Mouse (Mus musculus): ENCODE data around the gene Cyp2j9. TPM values are rescaled to one million over a fixed set of nuclear protein-coding genes. Genes with fewer than 3 reads are reported as not detected.
A peak's percentile ranks its signal among the peaks of the same experiment; 100 is the strongest.
"Not testable (repeated sequence)": the region's sequence is repeated elsewhere in the genome, so short reads cannot be mapped to it uniquely, and the experiment has no call there.

The Cyp2j9 gene
- under 1 TPM in 2 of 26 experiments, not detected in 24; 0.32 to 0.43 TPM for total RNA-seq (2018; cell fraction: chromatin; rRNA removed)
- total RNA-seq (2018; cell fraction: cytosol; rRNA removed): under 1 TPM in 12 of 26 experiments, not detected in 14; 0.03 to 0.21 (median 0.09) TPM
- under 1 TPM in 2 of 26 experiments, not detected in 24; 0.28 TPM for total RNA-seq (2018; cell fraction: nucleus; rRNA removed)
- polyA plus RNA-seq (2018): 0.12 to 0.33 TPM (median 0.20 TPM) in 3 replicates

DNA sequence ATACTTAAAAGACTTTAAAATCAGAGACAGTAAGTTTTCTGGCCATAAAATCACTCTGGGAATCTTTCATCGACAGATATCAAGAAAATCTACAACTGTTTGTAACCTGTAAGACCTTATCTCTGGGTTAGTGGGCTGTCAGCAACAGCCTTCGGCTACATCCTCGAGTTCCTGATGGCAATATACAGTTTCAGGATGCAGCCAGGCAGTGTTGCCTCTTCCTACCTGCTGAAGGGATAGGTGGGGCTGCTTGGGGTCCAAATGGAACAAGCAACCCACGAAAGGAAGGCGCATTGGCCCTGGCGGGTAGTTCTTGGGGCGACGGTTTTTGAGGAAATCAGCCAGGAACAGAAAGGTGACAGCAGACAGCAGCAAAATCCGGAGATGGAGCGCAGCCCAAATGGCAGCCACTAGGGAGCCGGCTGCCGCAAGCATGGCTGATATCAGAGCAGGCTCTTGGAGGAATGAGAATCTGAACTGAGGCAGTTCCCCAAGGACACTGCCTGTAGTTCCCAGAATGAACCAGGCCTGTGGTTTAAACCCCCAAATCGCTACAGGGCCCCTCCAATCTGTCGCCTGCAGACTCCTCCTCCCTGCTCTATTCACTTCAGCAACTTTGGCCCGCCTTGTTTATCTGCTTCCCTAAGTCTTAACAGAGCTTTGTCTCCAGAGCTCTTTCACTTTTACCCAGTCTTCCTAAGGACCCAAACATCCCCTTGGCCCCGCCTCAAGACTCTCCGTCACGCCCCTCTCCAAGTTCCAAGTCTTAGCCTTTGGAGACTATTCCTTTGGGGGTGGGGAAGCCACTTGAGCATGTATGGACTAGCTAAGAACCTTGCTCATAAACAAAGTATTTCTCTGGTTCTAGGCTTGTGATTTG, at the start of gene Cyp2j9:
Gene Cyp2j9, minus strand, starts transcription at position 668 of the 880 bp plus-strand sequence.
- Histone ChIP-seq H3K27ac (no peak within 1 kb of the TSS), H3K79me2 (ENCODE audit: inconsistent target) (no peaks in the 10 kb centered on the region), H3K36me3 (ENCODE audit: inconsistent target) (no peaks in the 10 kb centered on the region), H3K4me3 (ENCODE audit: inconsistent target) (peak within 1 kb of the TSS; percentile 21)
- 4% methylated on average over 18 of the region's 18 CpGs for WGBS (ENCODE audit: missing documents)

DNA sequence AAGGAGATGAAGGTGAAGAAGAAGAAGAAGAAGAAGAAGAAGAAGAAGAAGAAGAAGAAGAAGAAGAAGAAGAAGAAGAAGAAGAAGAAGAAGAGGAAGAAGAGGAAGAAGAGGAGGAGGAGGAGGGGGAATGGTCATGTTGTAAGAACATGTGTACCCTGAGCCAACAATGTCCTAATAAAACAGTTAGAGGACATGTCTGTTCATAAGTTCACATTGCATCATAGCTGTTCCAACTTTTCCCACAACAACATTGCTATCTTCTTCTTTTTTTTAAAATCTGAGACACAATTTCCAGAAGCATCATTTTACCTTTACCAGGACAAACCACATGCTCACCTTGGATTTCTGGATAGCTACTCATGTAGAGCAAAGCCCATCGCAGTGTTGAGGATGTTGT, 44.1 kb upstream of the Cyp2j9 start:
- Histone ChIP-seq H3K36me3 (ENCODE audit: inconsistent target) (no peaks in the 10 kb centered on the region), H3K27ac (no peak overlapping the region), H3K4me3 (ENCODE audit: inconsistent target) (no peak overlapping the region), H3K79me2 (ENCODE audit: inconsistent target) (no peaks in the 10 kb centered on the region)
- WGBS (ENCODE audit: missing documents): 86% methylated on average over 1 of the region's 1 CpGs

DNA sequence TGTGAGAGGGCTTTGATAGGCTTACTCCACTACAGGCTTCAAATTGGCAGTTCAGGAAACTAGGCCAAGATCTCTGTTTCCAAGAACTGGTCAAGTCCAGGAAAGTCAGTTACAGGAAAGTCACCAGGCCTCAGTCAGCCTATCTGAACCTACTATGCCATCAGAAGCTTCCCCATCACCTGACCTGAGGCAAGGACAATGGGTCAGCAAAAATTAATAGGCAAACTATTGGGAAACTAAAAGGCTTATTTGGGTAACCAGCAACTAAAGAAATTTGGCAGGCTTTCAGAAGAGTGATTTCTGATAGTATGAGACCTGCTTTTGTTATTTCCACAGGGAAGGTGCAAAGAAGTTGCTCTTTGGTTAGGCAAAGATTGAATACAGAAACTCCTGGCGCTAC, 31.1 kb upstream of the Cyp2j9 start:
- H3K27ac ChIP-seq: no peak overlapping the region
- no peak overlapping the region for H3K4me3 ChIP-seq (ENCODE audit: inconsistent target)
- no peaks in the 10 kb centered on the region for H3K79me2 ChIP-seq (ENCODE audit: inconsistent target)
- H3K36me3 ChIP-seq (ENCODE audit: inconsistent target): no peaks in the 10 kb centered on the region
- WGBS (ENCODE audit: missing documents): 82% methylated on average over 1 of the region's 1 CpGs

DNA sequence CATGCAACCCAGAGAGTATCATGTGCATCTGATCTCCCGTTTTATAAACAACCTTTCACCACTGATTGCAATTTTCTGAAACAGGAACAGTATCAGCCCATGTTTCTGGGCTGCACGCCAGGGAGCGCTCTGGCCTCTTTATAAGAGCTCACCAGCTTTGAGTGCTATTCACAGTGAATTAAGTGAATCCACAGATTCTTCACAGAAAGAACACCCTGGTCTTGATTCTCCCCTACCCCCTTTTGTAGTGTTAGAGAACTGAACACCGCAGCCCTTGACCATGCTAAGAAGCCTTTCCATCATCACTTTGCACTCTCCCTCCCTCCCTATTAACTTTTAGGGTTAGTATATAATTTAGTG, 393 bp upstream of the Cyp2j9 start:
- 4% methylated on average over 4 of the region's 4 CpGs for WGBS (ENCODE audit: missing documents)
- Histone ChIP-seq H3K36me3 (ENCODE audit: inconsistent target) (no peaks in the 10 kb centered on the region), H3K4me3 (ENCODE audit: inconsistent target) (peak overlapping the region; percentile 21; the same call in 1 of the 2 replicates), H3K79me2 (ENCODE audit: inconsistent target) (no peaks in the 10 kb centered on the region), H3K27ac (no peak overlapping the region)

DNA sequence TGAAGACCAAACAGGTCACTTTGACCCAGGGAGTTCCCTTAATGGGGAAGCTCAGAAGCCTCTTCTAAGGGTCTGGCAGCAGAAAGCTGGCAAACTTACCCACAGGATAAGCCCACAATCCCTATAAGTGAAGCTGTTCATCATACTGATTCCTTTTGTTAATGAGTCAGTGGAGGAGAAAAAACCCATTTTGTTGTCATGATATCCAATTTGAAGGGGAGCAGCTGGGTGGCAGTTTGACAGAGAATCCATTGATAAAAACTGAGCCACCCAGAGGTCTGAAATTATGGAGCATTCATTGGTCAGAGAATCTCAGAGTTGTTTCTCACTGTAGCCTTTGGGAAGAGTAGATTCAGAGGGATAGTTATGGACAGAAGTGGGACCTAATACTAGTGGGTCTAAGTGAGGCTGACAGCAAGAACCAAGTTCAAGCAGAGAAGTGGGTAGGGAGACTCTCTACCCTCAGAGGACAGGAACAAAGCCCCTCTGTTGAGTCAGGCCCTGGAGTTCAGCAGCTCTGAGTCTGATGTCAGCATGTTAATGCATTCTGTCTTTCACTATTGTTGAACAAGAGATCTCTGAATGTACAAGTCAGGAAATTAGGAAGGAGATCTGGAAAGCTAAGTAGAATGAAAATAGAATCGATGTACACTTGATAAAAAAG, 9.8 kb downstream of the Cyp2j9 start:
- Histone ChIP-seq H3K79me2 (ENCODE audit: inconsistent target) (no peaks in the 10 kb centered on the region), H3K27ac (no peak overlapping the region), H3K36me3 (ENCODE audit: inconsistent target) (no peaks in the 10 kb centered on the region), H3K4me3 (ENCODE audit: inconsistent target) (no peak overlapping the region)
- WGBS (ENCODE audit: missing documents): 70% methylated on average over 1 of the region's 1 CpGs

GRCm38 (mm10) chr4:96580351-96580750, 11.0 kb downstream of the Cyp2j9 start:
- not testable (repeated sequence) for H3K27ac ChIP-seq; H3K36me3 ChIP-seq (ENCODE audit: inconsistent target); H3K79me2 ChIP-seq (ENCODE audit: inconsistent target); H3K4me3 ChIP-seq (ENCODE audit: inconsistent target)
- 95% methylated on average over 6 of the region's 6 CpGs for WGBS (ENCODE audit: missing documents)

GRCm38 (mm10) chr4:96569442-96569841, 21.9 kb downstream of the Cyp2j9 start:
- WGBS (ENCODE audit: missing documents): 15% methylated on average over 3 of the region's 3 CpGs
- no peaks in the 10 kb centered on the region for H3K79me2 ChIP-seq (ENCODE audit: inconsistent target)
- no peaks in the 10 kb centered on the region for H3K36me3 ChIP-seq (ENCODE audit: inconsistent target)
- no peak overlapping the region for H3K4me3 ChIP-seq (ENCODE audit: inconsistent target)
- H3K27ac ChIP-seq: no peak overlapping the region

DNA sequence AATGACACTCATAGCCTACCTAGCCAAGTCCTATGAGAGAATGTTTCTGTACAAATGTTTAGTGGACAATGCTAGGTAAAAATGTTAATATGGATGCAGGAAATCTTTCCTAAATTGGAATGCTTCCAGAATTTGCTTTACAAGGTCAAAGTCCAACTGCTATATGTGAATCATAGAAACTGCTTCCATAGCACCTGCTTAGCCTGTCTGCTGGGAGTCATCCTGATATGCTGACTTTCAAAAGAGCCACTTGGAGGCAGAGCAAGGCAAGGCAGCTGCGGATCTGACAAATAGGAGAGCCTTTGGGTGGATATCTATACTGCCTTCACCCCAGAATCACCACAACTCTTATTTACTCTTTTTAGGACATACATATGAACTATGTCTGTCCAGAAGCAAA, 23.4 kb downstream of the Cyp2j9 start:
- Histone ChIP-seq H3K4me3 (ENCODE audit: inconsistent target) (no peak overlapping the region), H3K79me2 (ENCODE audit: inconsistent target) (no peaks in the 10 kb centered on the region), H3K27ac (no peak overlapping the region), H3K36me3 (ENCODE audit: inconsistent target) (no peaks in the 10 kb centered on the region)
- WGBS (ENCODE audit: missing documents): 91% methylated on average over 1 of the region's 1 CpGs

GRCm38 (mm10) chr4:96565808-96566207, 25.6 kb downstream of the Cyp2j9 start:
- no peaks in the 10 kb centered on the region for H3K36me3 ChIP-seq (ENCODE audit: inconsistent target)
- H3K27ac ChIP-seq: no peak overlapping the region
- no peak overlapping the region for H3K4me3 ChIP-seq (ENCODE audit: inconsistent target)
- H3K79me2 ChIP-seq (ENCODE audit: inconsistent target): no peaks in the 10 kb centered on the region

GRCm38 (mm10) chr4:96560464-96560863, 30.9 kb downstream of the Cyp2j9 start:
- H3K27ac ChIP-seq: no peak overlapping the region
- 100% methylated on average over 1 of the region's 1 CpGs for WGBS (ENCODE audit: missing documents)

GRCm38 (mm10) chr4:96559781-96560180, 31.6 kb downstream of the Cyp2j9 start:
- Histone ChIP-seq H3K27ac (no peak overlapping the region), H3K79me2 (ENCODE audit: inconsistent target) (no peaks in the 10 kb centered on the region), H3K4me3 (ENCODE audit: inconsistent target) (no peak overlapping the region), H3K36me3 (ENCODE audit: inconsistent target) (no peaks in the 10 kb centered on the region)
- 92% methylated on average over 1 of the region's 1 CpGs for WGBS (ENCODE audit: missing documents)

More at GRCm38 (mm10) chr4:96560464-96560863, 30.9 kb downstream of the Cyp2j9 start:
- no peak overlapping the region for H3K4me3 ChIP-seq (ENCODE audit: inconsistent target)
- no peaks in the 10 kb centered on the region for H3K36me3 ChIP-seq (ENCODE audit: inconsistent target)
- H3K79me2 ChIP-seq (ENCODE audit: inconsistent target): no peaks in the 10 kb centered on the region

GRCm38 (mm10) chr4:96553133-96553819, 38.1 kb downstream of the Cyp2j9 start, which contains the start of gene Cyp2j6:
Gene Cyp2j6 (minus strand): TSS chr4:96553661.
- Histone ChIP-seq H3K79me2 (ENCODE audit: inconsistent target) (no peaks in the 10 kb centered on the region), H3K27ac (no peak within 1 kb of the TSS), H3K4me3 (ENCODE audit: inconsistent target) (peak within 1 kb of the TSS; percentile 39), H3K36me3 (ENCODE audit: inconsistent target) (no peaks in the 10 kb centered on the region)
- under 1% methylated on average over 16 of the region's 16 CpGs for WGBS (ENCODE audit: missing documents)

DNA sequence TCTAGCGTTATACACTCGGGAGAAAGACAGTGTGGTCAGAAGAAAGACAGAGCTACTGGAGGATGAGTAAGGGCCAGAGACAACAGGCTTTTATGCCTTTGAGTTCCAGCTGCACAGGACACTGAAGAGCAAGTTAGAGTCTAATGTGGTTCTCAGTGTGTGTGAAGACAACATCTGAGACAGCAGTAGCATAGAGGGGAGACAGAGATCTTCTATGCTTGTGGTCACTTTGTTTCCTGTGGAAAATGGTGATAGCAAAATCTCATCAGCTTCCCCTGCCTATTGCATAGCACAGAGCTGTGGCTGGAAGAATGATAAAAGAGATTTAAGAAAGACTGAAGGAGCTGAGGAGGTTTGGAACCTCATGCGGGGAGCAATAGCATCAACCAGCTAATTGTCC, 39.8 kb downstream of the Cyp2j9 start:
- WGBS (ENCODE audit: missing documents): 52% methylated on average over 3 of the region's 3 CpGs
- H3K4me3 ChIP-seq (ENCODE audit: inconsistent target): no peak overlapping the region
- no peak overlapping the region for H3K27ac ChIP-seq
- H3K36me3 ChIP-seq (ENCODE audit: inconsistent target): no peaks in the 10 kb centered on the region
- H3K79me2 ChIP-seq (ENCODE audit: inconsistent target): no peaks in the 10 kb centered on the region

- no peak overlapping the region for H3K4me3 ChIP-seq (ENCODE audit: inconsistent target)
- no peak overlapping the region for H3K27ac ChIP-seq
- H3K79me2 ChIP-seq (ENCODE audit: inconsistent target): no peaks in the 10 kb centered on the region
- 80% methylated on average over 1 of the region's 1 CpGs for WGBS (ENCODE audit: missing documents)
- H3K36me3 ChIP-seq (ENCODE audit: inconsistent target): no peaks in the 10 kb centered on the region
Observed at GRCm38 (mm10) chr4:96545976-96546375, 45.4 kb downstream of the Cyp2j9 start.
